Mouse (Mus musculus) brain, embryonic 18.5 days (tissue): ENCODE measurements at regions not wholly inside any gene's neighbourhood (a gene's known extent, or its start where the extent isn't known, plus 50 kb on each side); places are given as distances from the start of the nearest gene placed in this dataset.

ENCODE experiments used
- DNase-seq: peaks from one replicate; pipeline ENCODE4 v3.0.0-alpha.2; 2012; ENCODE audit warnings: low read depth, low spot score

GRCm38 (mm10) chr16:87225595-87225994 lies 128.4 kb upstream of the N6amt1 start:
- no peak for DNase-seq

- DNase-seq, result no peak
Measured at GRCm38 (mm10) chr16:87225085-87225484, 128.9 kb upstream of the N6amt1 start.

GRCm38 (mm10) chr16:87224024-87224423 lies 130.0 kb upstream of the N6amt1 start:
- no peak for DNase-seq

- no peak for DNase-seq
Measured at GRCm38 (mm10) chr16:87220611-87221010, 133.4 kb upstream of the N6amt1 start.

- no peak for DNase-seq
Measured at GRCm38 (mm10) chr16:87220201-87220600, 133.8 kb upstream of the N6amt1 start.

- no peak for DNase-seq
Measured at GRCm38 (mm10) chr16:87207875-87208274, 146.1 kb upstream of the N6amt1 start.

- no peak for DNase-seq
Measured at GRCm38 (mm10) chr16:87190471-87190870, 163.5 kb upstream of the N6amt1 start.

GRCm38 (mm10) chr16:87188737-87189136 lies 165.2 kb upstream of the N6amt1 start:
- no peak for DNase-seq

- DNase-seq, result no peak
Measured at GRCm38 (mm10) chr16:87172395-87172794, 181.6 kb upstream of the N6amt1 start.

GRCm38 (mm10) chr16:87139301-87139700 lies 214.7 kb upstream of the N6amt1 start:
- no peak for DNase-seq

- DNase-seq, result no peak
Measured at GRCm38 (mm10) chr16:87136503-87136902, 217.5 kb upstream of the N6amt1 start.

GRCm38 (mm10) chr16:87134452-87134851 lies 219.5 kb upstream of the N6amt1 start:
- no peak for DNase-seq

- no peak for DNase-seq
Measured at GRCm38 (mm10) chr16:87133874-87134273, 220.1 kb upstream of the N6amt1 start.

- no peak for DNase-seq
Measured at GRCm38 (mm10) chr16:87132082-87132481, 221.9 kb upstream of the N6amt1 start.

GRCm38 (mm10) chr16:87130733-87131640 lies 223.0 kb upstream of the N6amt1 start:
- no peak for DNase-seq

GRCm38 (mm10) chr16:87129021-87129420 lies 225.0 kb upstream of the N6amt1 start:
- no peak for DNase-seq

GRCm38 (mm10) chr16:87128230-87128629 lies 225.8 kb upstream of the N6amt1 start:
- DNase-seq, result peak; percentile 30

- no peak for DNase-seq
Measured at GRCm38 (mm10) chr16:87124519-87124918, 229.5 kb upstream of the N6amt1 start.

- no peak for DNase-seq
Measured at GRCm38 (mm10) chr16:87103599-87103998, 250.4 kb upstream of the N6amt1 start.

- no peak for DNase-seq
Measured at GRCm38 (mm10) chr16:87102057-87102456, 251.9 kb upstream of the N6amt1 start.

GRCm38 (mm10) chr16:87092011-87092410 lies 262.0 kb upstream of the N6amt1 start:
- DNase-seq, result no peak

- DNase-seq, result no peak
Measured at GRCm38 (mm10) chr16:87089322-87089721, 264.7 kb upstream of the N6amt1 start.

- no peak for DNase-seq
Measured at GRCm38 (mm10) chr16:87083505-87083904, 270.5 kb upstream of the N6amt1 start.
